Mouse (Mus musculus) spleen, adult 2 months (tissue): ENCODE results near the gene Anapc7.

Source experiments
- CTCF ChIP-seq: fragments of 200-500 bp; IDR thresholded peaks from 2 replicates; pipeline ENCODE4 v1.5.1; 2011; ENCODE audit warnings: mild to moderate bottlenecking, inconsistent platforms; ENCODE audit not compliant: insufficient read depth, insufficient read length, insufficient replicate concordance; ENCODE audit errors: extremely low read depth
- POLR2A ChIP-seq: fragments of 200-500 bp; IDR thresholded peaks from 2 replicates; pipeline ENCODE4 v1.6.1; 2011; ENCODE audit warnings: low read depth, low read length, inconsistent platforms

DNA sequence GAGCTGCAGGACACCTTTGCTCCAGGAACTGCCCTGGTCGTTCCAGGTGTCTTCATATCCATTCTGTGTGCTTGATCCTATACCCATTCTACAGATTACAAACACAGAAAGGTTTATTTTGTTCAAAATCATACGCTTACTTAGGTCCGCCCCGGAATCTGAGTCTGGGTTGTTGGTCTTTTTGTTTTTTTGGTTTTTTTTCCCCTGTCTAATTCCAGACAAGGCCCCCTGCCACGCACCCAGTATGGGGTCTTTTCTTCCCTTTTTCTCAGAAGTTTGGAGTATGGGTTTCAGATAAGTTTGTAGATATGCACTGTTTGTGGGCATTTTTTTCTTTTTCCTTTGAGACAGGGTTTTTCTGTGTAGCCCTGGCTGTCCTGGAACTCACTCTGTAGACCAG, 48.6 kb upstream of the Anapc7 start:
- TF ChIP-seq CTCF: no peak
- no peak for TF ChIP-seq POLR2A
